Mouse (Mus musculus): ENCODE measurements around the gene Olfr1166.
"Not testable (repeated sequence)": the region's sequence is repeated elsewhere in the genome, so short reads cannot be mapped to it uniquely, and the experiment has no call there.

Olfr1166 gene

GRCm38 (mm10) chr2:88128172-88128571 lies at the start of gene Olfr1166:
TSS of gene Olfr1166 (minus strand) at chr2:88128272.
- in situ Hi-C loops (cut with MboI; ENCODE audit: low sequenced_read_pairs), result no loop called here

- in situ Hi-C loops (cut with MboI; ENCODE audit: low sequenced_read_pairs), result not testable (repeated sequence)
These were observed 27.0 kb upstream of the Olfr1166 start, which contains the start of gene Olfr1167 for GRCm38 (mm10) chr2:88155093-88155492. TSS of gene Olfr1167 (minus strand) at chr2:88155193.

GRCm38 (mm10) chr2:88093866-88094265 lies 34.2 kb downstream of the Olfr1166 start, which contains the start of gene Olfr1164:
TSS of gene Olfr1164 (minus strand) at chr2:88093966.
- in situ Hi-C loops (cut with MboI; ENCODE audit: low sequenced_read_pairs), result no loop called here
